Mouse (Mus musculus) gastrocnemius, adult 2 months (tissue): ENCODE measurements around the gene Auts2. TPM values are rescaled to one million over a fixed set of nuclear protein-coding genes. Genes with fewer than 3 reads are reported as not detected.

Source experiments
- DNase-seq: peaks from one replicate; pipeline ENCODE4 v3.0.0; 2022
- H3K27ac ChIP-seq: fragments of 200-600 bp; 2 replicates; pipeline ENCODE4 v1.8.1; 2022; ENCODE audit warnings: mild to moderate bottlenecking
- H3K4me3 ChIP-seq: fragments of 200-600 bp; 2 replicates; pipeline ENCODE4 v1.8.1; 2022; ENCODE audit warnings: mild to moderate bottlenecking, moderate library complexity
- CTCF ChIP-seq: fragments of 200-600 bp; IDR thresholded peaks from 2 replicates; pipeline ENCODE4 v1.8.1; 2022; ENCODE audit warnings: antibody characterized with exemption, mild to moderate bottlenecking, moderate library complexity
- intact Hi-C: fragments of 180-260 bp; cut with DNase I; formaldehyde crosslinking; loops from one replicate; pipeline ENCODE4 v1.15.1; 2025
- total RNA-seq, 2 experiments: library from RNA; stranded (reverse); gene quantifications; 2 replicates each; pipeline ENCODE4 v1.2.3; 2021

Gene Auts2
- total RNA-seq, 2 experiments from 2014 or later = 13.0 to 31.1 TPM

- Histone ChIP-seq H3K4me3 (no peak overlapping the region), H3K27ac (no peak overlapping the region)
- TF ChIP-seq CTCF = no peak
- intact Hi-C loops = no loop called here
- DNase-seq = no peak
Measured at GRCm38 (mm10) chr5:132314300-132314699, 228.8 kb downstream of the Auts2 start.

DNA sequence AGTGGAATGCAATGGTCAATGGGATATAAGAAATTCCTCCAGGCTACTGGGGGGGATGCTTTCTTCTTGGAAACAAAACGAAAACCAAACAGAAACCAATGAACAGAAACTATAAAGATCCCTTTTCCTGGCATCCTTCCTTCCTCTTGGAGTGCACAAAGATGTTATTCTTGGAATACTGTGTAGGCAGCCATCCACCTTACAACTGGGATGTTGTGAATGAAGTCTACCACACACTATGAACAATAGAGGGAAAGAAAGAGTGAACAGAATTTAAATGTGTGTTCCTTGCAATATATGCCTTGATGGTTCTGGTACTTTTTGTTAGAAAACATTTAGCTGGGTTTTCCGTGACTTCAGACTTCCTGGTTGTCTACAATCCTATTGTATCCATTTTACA is 236.1 kb downstream of the Auts2 start:
- H3K27ac ChIP-seq = no peak overlapping the region
- no peak for DNase-seq
- no peak for TF ChIP-seq CTCF
- intact Hi-C loops = no loop called here
- H3K4me3 ChIP-seq = no peak overlapping the region

- intact Hi-C loops = no loop called here
Measured at GRCm38 (mm10) chr5:132305354-132305934, 237.7 kb downstream of the Auts2 start.

DNA sequence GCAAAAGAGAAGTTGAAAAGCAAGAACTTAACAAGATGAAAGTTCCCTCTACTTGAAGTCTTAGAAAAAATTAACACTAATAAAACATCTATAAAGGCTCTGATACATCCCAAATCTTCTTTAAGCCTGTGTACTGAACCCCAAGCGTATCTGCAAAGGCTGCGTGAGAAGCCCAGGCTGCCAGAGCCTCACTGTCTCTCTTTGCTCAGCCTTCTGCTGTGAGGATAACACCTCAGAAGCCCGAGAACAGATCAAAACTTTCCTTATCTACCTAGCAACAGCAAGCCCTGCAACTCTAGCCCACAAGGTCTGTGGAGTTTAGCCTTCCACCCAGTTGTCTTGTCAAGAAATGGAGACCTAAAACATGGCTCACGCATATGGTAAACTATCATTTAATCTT is 240.4 kb downstream of the Auts2 start:
- Histone ChIP-seq H3K27ac (no peak overlapping the region), H3K4me3 (no peak overlapping the region)
- DNase-seq = no peak
- TF ChIP-seq CTCF = no peak
- intact Hi-C loops = no loop called here

More at GRCm38 (mm10) chr5:132305354-132305934, 237.7 kb downstream of the Auts2 start:
- no peak overlapping the region for H3K4me3 ChIP-seq
- no peak for TF ChIP-seq CTCF
- DNase-seq = no peak
- no peak overlapping the region for H3K27ac ChIP-seq

DNA sequence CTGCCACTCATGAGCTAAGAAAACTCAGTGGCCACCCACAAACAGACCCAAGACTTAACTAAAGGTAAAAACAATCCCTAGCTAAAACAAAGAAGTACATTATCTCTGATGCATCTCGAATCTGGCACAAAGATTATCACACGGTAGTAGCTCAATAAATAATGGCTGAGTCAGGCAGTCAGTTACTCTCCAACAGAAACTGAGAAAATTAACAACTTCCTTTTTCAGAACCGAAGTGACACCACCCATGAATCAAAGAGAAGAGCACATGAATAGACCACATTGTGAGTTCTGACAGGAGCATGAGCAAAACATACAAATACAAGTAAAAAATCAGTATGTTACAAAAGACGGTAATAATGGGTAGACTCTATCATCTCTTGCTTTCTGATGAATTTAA is 242.3 kb downstream of the Auts2 start:
- no peak for TF ChIP-seq CTCF
- intact Hi-C loops = no loop called here
- no peak overlapping the region for H3K27ac ChIP-seq
- DNase-seq = no peak
- H3K4me3 ChIP-seq = no peak overlapping the region

GRCm38 (mm10) chr5:132299716-132300115 is 243.4 kb downstream of the Auts2 start:
- no peak overlapping the region for H3K4me3 ChIP-seq
- intact Hi-C loops = no loop called here
- TF ChIP-seq CTCF = no peak

GRCm38 (mm10) chr5:132298996-132299395 is 244.1 kb downstream of the Auts2 start:
- Histone ChIP-seq H3K27ac (no peak overlapping the region), H3K4me3 (no peak overlapping the region)
- DNase-seq = no peak
- TF ChIP-seq CTCF = no peak
- intact Hi-C loops = no loop called here

More at GRCm38 (mm10) chr5:132299716-132300115, 243.4 kb downstream of the Auts2 start:
- H3K27ac ChIP-seq = no peak overlapping the region
- no peak for DNase-seq

DNA sequence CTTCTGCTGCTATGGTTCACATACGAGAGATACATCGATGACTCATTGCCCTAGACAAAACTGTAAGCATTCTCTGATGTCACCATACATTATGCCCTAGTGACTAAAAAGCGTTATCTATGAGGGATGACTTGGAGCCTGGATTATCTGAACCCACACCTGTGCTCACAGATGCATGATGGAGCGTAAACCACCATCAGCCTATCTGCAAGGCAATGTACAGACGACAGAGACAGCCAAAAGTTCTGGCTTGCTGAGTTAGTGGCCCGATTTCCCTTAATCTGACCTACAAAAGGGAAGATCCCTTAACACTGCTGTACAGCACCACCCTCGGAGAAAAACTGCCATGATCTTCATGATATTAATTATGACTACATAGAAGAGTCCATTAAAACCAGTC is 245.8 kb downstream of the Auts2 start:
- no peak overlapping the region for H3K27ac ChIP-seq
- DNase-seq = no peak
- TF ChIP-seq CTCF = no peak

GRCm38 (mm10) chr5:132294469-132294868 is 248.7 kb downstream of the Auts2 start:
- intact Hi-C loops = no loop called here
- H3K27ac ChIP-seq = no peak overlapping the region
- no peak overlapping the region for H3K4me3 ChIP-seq
- TF ChIP-seq CTCF = no peak
- no peak for DNase-seq

More for the DNA sequence above, 245.8 kb downstream of the Auts2 start:
- no peak overlapping the region for H3K4me3 ChIP-seq
- intact Hi-C loops = no loop called here

DNA sequence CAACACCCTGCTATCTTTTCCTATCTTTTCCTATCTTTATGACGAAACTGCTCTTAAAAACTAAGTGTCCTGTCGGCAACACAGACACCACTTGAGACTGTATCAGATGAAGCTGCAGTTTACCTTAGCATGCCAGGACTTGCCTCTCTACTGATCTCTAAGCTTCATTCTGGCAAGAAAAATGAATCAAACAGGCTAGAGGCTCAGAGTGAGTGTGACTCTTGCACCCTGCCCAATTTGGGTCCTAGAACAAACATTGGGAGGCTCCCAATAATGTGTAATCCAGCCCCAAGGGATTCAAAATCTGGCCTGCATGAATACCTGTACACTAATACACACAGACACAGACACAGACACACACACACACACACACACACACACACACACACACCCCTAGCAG is 250.2 kb downstream of the Auts2 start:
- DNase-seq = no peak
- no peak overlapping the region for H3K27ac ChIP-seq
- intact Hi-C loops = no loop called here
- no peak for TF ChIP-seq CTCF
- no peak overlapping the region for H3K4me3 ChIP-seq

GRCm38 (mm10) chr5:132290606-132291535 is 252.3 kb downstream of the Auts2 start:
- no peak overlapping the region for H3K27ac ChIP-seq
- DNase-seq = no peak
- H3K4me3 ChIP-seq = no peak overlapping the region
- TF ChIP-seq CTCF = no peak
- intact Hi-C loops = no loop called here

GRCm38 (mm10) chr5:132283741-132284140 is 259.4 kb downstream of the Auts2 start:
- Histone ChIP-seq H3K4me3 (no peak overlapping the region), H3K27ac (no peak overlapping the region)
- intact Hi-C loops = no loop called here
- DNase-seq = no peak
- no peak for TF ChIP-seq CTCF

GRCm38 (mm10) chr5:132274098-132274898 is 268.8 kb downstream of the Auts2 start:
- no peak for TF ChIP-seq CTCF
- H3K4me3 ChIP-seq = no peak overlapping the region
- no peak overlapping the region for H3K27ac ChIP-seq
- intact Hi-C loops = no loop called here
- DNase-seq = no peak
